Mouse (Mus musculus) forebrain, embryonic 10.5 days (tissue): Measurements from ENCODE around the gene Rxfp4. TPM values are rescaled to one million over a fixed set of nuclear protein-coding genes. Genes with fewer than 3 reads are reported as not detected.

ENCODE experiments used
- DNase-seq: peaks from one replicate; pipeline ENCODE4 v3.0.0-alpha.2; 2017; ENCODE audit warnings: low spot score; ENCODE audit errors: extremely low spot score
- H3K27ac ChIP-seq: fragments of 300-500 bp; sonication (generic); 2 replicates; pipeline ENCODE4 v1.5.1; 2016; ENCODE audit warnings: mild to moderate bottlenecking
- H3K27me3 ChIP-seq: fragments of 300-500 bp; sonication (generic); 2 replicates; pipeline ENCODE4 v1.6.1; 2016; ENCODE audit warnings: mild to moderate bottlenecking; ENCODE audit not compliant: poor library complexity, severe bottlenecking
- H3K36me3 ChIP-seq: fragments of 300-500 bp; sonication (generic); replicated peaks from 2 replicates; pipeline ENCODE4 v1.6.1; 2016; ENCODE audit warnings: mild to moderate bottlenecking, moderate library complexity
- H3K4me1 ChIP-seq: fragments of 300-500 bp; sonication (generic); 2 replicates; pipeline ENCODE4 v1.6.1; 2016
- H3K4me3 ChIP-seq: fragments of 300-500 bp; sonication (generic); 2 replicates; pipeline ENCODE4 v1.5.1; 2016; ENCODE audit warnings: mild to moderate bottlenecking, moderate library complexity
- H3K9me3 ChIP-seq: fragments of 300-500 bp; sonication (generic); 2 replicates; pipeline ENCODE4 v1.6.1; 2016; ENCODE audit warnings: mild to moderate bottlenecking, moderate library complexity
- WGBS: fragments of 180-500 bp; shearing (Covaris S2); methylation state at CpG from one replicate; pipeline ENCODE4 v1.1.7; 2016; 5-methylcytosine and 5-hydroxymethylcytosine counted together
- polyA plus RNA-seq: library from polyadenylated mRNA; unstranded; fragments of >200 nt; fragmentation: Nextera tagmentation; extraction: Ambion mirVana; gene quantifications from 2 replicates; pipeline ENCODE4 v1.2.1, GENCODE M21; 2016

Gene Rxfp4
- polyA plus RNA-seq, 1 experiment from 2014 or later, result not detected

DNA sequence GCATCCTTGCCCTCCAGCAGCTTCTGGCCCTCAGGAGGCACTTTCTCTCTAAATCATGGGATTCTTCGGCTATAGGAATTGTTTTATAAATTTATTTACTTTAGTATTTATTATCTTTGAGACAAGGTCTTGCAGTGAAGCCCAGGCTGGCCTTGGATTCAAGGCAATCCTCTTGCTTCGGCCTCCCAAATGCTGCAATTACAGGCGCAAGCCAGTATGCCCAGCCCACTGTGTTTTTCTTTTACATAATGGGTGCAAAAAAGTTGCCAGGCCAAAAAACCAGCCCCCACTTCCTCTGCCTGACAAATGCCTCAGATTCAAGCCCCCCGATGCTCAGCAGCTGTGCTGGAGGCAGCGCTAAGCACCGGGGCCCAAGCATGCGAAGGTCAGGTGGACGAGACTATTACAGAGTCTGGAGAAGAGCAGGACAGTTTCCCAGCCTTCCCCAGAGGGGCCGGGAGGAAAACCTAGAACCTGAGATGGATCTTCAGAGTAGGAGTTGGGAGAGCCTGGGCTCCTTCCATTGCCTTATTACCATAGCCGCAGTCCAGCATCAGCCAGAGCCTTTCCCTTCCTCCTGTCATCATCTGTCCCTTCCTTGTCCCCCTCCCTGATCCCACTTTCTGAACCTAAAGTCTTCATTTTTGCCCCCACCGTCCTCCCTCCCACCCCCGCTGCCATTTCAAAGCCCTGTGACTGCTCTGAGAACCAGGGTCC lies 4.3 kb downstream of the Rxfp4 start:
- Histone ChIP-seq H3K36me3 (peaks cover 69% of the 10 kb centered on the region), H3K27ac (no peak overlapping the region), H3K4me1 (peaks cover 5% of the 10 kb centered on the region), H3K9me3 (no peaks in the 10 kb centered on the region), H3K27me3 (no peaks in the 10 kb centered on the region), H3K4me3 (no peak overlapping the region)
- no peak for DNase-seq
- 91% methylated on average over 12 of the region's 12 CpGs for WGBS

DNA sequence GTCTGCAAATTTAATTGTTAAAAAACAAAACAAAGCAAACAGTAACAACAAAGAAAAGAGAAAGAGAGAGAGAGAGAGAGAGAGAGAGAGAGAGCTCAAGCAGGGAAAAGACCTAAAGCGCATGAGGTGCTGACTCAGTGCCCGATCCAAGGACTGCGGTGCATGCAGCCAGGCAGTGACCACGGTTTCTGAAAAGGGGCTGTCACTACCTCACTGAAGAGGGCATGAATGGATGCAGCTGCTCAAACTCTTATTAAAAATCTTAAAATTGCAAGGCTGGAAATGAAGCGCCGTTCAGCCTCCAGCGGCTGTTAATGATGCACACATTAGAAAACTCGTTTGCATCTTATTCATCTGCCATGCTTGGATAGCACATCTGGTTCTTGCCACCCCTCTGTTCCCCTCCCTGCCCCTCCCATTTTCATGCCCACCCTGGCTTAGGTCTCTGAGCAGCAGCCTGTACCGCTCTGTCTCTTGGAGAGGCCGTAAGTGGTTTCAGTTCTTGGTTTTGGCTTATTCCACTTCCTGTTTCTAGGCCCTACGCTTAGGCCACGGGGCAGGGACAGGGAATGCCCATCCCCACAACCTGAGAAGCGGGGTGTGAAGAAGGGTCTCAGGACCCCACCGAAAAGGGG lies 5.0 kb downstream of the Rxfp4 start:
- H3K4me3 ChIP-seq, result no peak overlapping the region
- peaks cover 76% of the 10 kb centered on the region for H3K36me3 ChIP-seq
- DNase-seq, result no peak
- WGBS, result 94% methylated on average over 14 of the region's 14 CpGs
- peaks cover 5% of the 10 kb centered on the region for H3K4me1 ChIP-seq
- no peaks in the 10 kb centered on the region for H3K27me3 ChIP-seq
- H3K9me3 ChIP-seq, result no peaks in the 10 kb centered on the region
- no peak overlapping the region for H3K27ac ChIP-seq

DNA sequence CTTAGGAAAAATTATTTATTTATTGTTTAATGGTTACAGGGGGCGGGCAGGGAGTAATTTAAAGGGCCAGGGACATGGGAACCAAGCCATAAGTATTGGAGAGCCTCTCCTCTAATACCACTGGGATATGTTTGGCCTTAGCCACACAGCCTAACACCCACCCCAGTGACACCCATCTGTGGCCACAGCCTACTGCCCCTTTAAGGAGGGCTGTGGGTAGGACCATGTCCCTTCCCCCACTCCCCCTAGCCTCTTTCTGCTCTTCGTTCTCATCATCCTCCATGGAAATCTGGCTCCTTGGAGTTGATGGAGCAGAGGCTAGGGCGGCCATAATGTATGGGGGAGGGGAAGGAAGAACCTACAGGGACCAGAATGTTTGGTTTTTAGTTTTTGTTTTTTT lies 5.9 kb downstream of the Rxfp4 start:
- no peaks in the 10 kb centered on the region for H3K9me3 ChIP-seq
- H3K27ac ChIP-seq, result no peak overlapping the region
- 80% methylated on average over 3 of the region's 3 CpGs for whole genome bisulfite sequencing
- no peaks in the 10 kb centered on the region for H3K27me3 ChIP-seq
- H3K4me3 ChIP-seq, result no peak overlapping the region
- peaks cover 5% of the 10 kb centered on the region for H3K4me1 ChIP-seq
- H3K36me3 ChIP-seq, result peaks cover 84% of the 10 kb centered on the region
- no peak for DNase-seq

DNA sequence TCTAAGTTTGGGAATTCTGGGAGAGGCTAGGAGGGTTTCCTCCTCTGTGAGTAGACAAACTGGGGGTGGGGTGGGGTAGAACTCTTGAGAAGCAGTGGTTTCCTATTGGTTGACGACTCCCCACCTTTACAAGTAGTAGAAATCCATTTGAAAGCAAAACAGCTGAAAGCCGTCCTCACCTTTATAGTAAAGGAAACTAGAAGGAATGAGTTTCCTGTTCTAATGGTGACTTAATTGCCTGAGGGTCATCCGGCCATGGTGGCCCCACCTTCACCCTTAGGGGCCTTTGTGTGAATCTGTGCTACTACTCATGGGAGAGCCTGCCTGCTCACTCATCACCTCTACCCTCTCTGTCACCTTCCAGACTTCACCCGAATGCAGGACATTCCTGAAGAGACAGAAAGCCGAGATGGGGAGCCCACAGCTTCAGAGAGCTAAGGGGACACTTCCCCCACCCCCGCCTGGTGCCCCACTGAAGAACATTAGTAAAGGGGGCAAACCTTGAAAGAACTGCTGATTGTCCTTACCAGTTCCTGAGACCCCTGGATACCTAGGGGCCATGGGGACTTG lies 6.4 kb downstream of the Rxfp4 start:
- H3K4me1 ChIP-seq, result peaks cover 5% of the 10 kb centered on the region
- H3K9me3 ChIP-seq, result no peaks in the 10 kb centered on the region
- H3K4me3 ChIP-seq, result no peak overlapping the region
- 87% methylated on average over 6 of the region's 6 CpGs for WGBS
- H3K27ac ChIP-seq, result no peak overlapping the region
- peaks cover 90% of the 10 kb centered on the region for H3K36me3 ChIP-seq
- no peak for DNase-seq
- H3K27me3 ChIP-seq, result no peaks in the 10 kb centered on the region

DNA sequence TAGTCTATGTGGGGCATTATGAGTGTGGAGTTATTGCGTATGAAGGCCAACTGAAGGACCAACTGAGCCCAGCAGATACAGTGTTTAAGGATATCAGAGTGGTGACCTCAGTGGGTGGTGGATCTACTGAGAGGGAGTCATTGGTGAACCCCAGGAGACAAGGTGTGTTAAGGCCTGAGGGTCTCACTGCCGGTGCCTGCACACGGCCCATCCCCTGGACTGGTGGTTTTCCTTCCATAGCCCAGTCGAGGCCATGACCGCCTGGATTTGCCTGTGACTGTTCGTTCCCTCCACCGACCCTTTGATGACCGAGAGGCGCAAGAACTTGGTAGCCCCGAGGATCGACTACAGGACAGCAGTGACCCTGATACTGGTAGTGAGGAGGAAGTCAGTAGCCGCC lies 7.0 kb downstream of the Rxfp4 start:
- Histone ChIP-seq H3K4me3 (no peak overlapping the region), H3K9me3 (no peaks in the 10 kb centered on the region), H3K4me1 (peaks cover under 1% of the 10 kb centered on the region), H3K27me3 (no peaks in the 10 kb centered on the region), H3K36me3 (peaks cover 96% of the 10 kb centered on the region), H3K27ac (no peak overlapping the region)
- 96% methylated on average over 12 of the region's 12 CpGs for WGBS
- DNase-seq, result no peak

DNA sequence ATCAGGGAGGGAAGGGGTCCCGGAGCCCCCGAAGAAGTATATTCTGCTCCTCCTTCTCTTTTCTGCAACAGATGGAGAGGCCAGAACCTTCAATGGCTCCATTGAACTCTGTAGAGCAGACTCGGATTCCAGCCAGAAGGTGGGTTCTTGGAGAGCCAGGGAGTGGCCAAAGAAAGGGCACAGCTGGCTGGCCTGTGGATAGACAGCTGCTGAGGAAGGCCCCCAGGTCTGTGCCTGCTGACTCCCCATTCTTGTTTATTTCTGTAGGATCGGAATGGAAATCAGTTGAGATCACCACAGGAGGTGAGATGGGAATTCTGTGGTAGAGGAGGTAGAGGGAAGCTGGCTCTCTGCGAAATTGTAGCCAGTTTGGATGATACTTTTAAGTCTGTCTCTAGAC lies 9.9 kb downstream of the Rxfp4 start:
- H3K4me3 ChIP-seq, result no peak overlapping the region
- 89% methylated on average over 5 of the region's 5 CpGs for WGBS
- DNase-seq, result no peak
- H3K9me3 ChIP-seq, result no peaks in the 10 kb centered on the region
- H3K27ac ChIP-seq, result no peak overlapping the region
- no peaks in the 10 kb centered on the region for H3K4me1 ChIP-seq
- H3K36me3 ChIP-seq, result peaks cover 99% of the 10 kb centered on the region
- H3K27me3 ChIP-seq, result no peaks in the 10 kb centered on the region

DNA sequence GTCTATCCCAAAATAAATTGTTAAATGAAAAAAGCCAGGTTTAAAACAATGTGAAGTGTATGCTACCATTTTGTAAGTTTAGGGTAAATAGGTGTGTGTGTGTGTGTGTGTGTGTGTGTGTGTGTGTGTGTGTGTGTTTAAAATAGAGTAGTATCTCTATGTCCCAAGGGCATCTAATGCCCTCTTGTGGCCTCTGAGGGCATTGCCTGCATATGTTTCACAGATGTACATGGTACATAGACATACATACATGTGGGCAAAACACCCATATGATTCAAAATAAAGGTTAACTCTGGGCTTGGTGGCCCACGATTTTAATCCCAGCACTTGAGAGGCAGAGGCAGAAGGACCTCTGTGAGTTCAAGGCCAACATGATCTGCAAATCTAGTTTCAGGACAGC lies 12.3 kb downstream of the Rxfp4 start:
- Histone ChIP-seq H3K9me3 (no peaks in the 10 kb centered on the region), H3K4me1 (no peaks in the 10 kb centered on the region), H3K27me3 (no peaks in the 10 kb centered on the region), H3K36me3 (peaks cover 99% of the 10 kb centered on the region), H3K27ac (no peak overlapping the region), H3K4me3 (no peak overlapping the region)
- WGBS, result 75% methylated on average over 1 of the region's 1 CpGs
- DNase-seq, result peak; percentile 49

DNA sequence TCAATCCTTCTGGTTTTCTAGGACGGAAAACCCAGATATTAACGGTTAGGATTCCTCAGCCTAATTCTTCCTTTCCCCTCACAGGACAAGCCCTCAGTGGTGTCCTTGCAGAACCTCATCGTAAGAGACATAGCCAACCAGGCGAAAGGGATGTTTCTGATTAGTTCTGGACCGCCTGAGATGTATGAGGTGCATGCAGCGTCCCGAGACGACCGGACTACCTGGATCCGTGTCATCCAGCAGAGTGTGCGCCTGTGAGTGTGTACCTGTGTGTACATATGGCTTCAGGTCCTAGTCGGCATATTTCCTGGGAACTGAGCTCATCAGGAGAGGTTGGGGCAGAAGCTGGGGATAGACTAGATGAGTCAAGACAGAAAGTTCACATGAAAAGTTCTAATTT lies 13.7 kb downstream of the Rxfp4 start:
- Histone ChIP-seq H3K36me3 (peaks cover 99% of the 10 kb centered on the region), H3K9me3 (no peaks in the 10 kb centered on the region), H3K4me3 (no peak overlapping the region), H3K27me3 (no peaks in the 10 kb centered on the region), H3K27ac (no peak overlapping the region), H3K4me1 (no peaks in the 10 kb centered on the region)
- no peak for DNase-seq
- WGBS, result 95% methylated on average over 12 of the region's 12 CpGs

DNA sequence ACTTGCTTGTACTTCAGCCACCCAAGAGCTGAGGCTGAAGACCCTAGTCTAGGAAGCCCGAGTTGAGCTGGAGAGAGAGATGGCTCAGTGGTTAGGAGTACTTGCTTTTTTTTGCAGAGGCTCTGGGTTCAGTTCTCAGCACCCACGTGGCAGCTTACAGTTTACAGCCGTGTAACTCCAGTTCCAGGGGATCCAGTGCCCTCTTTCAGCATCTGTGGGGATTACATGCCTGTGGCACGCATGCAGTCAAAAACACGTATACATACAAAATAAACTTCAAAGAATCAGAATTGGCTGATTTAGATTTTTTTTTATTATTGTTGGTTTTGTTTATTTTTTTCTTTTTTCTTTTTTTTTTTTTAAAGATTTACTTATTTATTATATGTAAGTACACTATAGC lies 15.8 kb downstream of the Rxfp4 start:
- no peaks in the 10 kb centered on the region for H3K27me3 ChIP-seq
- DNase-seq, result no peak

DNA sequence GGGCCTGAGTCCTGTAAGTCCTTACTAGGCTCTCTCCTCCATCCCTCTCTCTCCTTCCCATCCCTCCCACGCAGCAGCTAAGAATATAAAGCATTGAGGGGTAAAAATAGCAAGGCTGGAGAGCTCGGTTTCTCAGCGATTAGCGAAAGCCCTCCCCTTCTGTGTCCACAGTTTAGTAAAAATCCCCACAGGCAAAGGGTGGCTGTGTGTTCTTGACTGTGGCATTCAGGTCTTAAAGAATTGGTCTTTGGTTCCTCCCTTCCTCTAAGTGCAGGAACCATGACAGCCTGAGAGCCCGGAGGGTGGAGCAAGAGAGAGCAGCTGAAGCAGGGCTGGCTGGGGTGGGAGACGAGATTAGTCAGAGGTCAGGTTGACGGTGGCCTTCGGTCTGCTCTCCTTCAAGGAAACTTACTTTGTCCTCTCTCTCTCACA lies 16.4 kb downstream of the Rxfp4 start:
- Histone ChIP-seq H3K4me1 (no peaks in the 10 kb centered on the region), H3K9me3 (no peaks in the 10 kb centered on the region), H3K27ac (no peak overlapping the region), H3K4me3 (no peak overlapping the region), H3K36me3 (peaks cover 99% of the 10 kb centered on the region), H3K27me3 (no peaks in the 10 kb centered on the region)
- no peak for DNase-seq
- 95% methylated on average over 8 of the region's 8 CpGs for WGBS

More for the DNA sequence above, 15.8 kb downstream of the Rxfp4 start:
- Histone ChIP-seq H3K36me3 (peaks cover 99% of the 10 kb centered on the region), H3K9me3 (no peaks in the 10 kb centered on the region), H3K4me3 (no peak overlapping the region), H3K27ac (no peak overlapping the region), H3K4me1 (no peaks in the 10 kb centered on the region)
- 95% methylated on average over 5 of the region's 5 CpGs for WGBS

DNA sequence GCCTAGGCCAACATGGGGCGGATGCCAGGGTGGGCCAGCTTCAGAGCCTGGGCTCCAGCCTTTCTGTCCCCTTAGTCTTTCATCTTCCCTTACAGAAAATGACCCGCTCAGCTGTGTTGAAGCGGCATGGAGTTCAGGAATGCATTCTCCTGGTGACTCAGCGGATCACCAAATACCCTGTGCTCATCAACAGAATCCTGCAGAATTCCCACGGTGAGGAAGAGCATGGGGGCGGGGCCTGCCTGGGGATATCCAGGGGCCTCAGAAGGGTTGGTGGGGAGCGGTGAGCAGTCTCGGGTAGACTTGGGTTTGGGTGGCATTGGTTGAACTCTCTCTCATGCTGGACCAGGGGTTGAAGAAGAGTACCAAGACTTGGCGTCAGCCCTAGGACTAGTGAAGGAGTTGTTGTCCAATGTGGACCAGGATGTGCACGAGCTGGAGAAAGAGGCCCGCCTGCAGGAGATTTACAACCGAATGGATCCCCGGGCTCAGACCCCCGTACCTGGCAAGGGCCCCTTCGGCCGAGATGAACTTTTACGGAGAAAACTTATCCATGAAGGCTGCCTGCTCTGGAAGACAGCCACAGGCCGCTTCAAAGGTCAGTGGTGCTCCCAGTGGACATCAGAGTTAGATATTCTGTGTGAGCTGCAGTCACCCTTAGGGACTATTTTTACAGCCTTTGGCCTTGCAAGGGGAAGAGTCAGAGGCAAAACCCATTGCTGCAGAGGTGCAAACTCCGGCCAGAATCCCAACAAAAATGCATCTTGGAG lies 17.3 kb downstream of the Rxfp4 start:
- no peak overlapping the region for H3K4me3 ChIP-seq
- no peaks in the 10 kb centered on the region for H3K9me3 ChIP-seq
- H3K27ac ChIP-seq, result no peak overlapping the region
- H3K27me3 ChIP-seq, result no peaks in the 10 kb centered on the region
- DNase-seq, result no peak
- peaks cover 99% of the 10 kb centered on the region for H3K36me3 ChIP-seq
- WGBS, result 93% methylated on average over 19 of the region's 19 CpGs
- peaks cover 4% of the 10 kb centered on the region; the same call in 1 of the 2 replicates for H3K4me1 ChIP-seq

DNA sequence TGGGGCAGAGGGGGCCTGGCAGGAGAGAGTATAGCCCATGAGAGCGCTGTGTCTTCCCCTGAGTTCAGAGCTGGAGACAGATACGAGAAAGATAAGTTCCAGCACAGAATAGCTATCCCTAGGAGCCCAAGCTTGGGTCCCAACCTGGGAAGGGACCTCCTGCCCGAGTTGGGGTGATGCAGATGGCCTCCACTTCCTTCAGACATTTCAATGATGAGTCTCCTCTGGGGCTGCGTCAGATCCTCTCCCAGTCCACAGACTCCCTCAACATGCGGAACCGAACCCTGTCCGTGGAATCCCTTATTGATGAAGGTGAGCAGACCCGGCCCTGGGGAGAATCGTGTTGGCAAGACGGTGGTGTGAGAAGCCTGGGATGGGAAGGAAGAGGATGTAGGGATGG lies 19.9 kb downstream of the Rxfp4 start:
- Histone ChIP-seq H3K36me3 (peaks cover 100% of the 10 kb centered on the region), H3K4me1 (peaks cover 28% of the 10 kb centered on the region), H3K9me3 (no peaks in the 10 kb centered on the region), H3K27ac (no peak overlapping the region), H3K4me3 (no peak overlapping the region), H3K27me3 (no peaks in the 10 kb centered on the region)
- WGBS, result 94% methylated on average over 10 of the region's 10 CpGs
- DNase-seq, result no peak
